Mouse (Mus musculus): ENCODE data around the gene Smpd2. TPM values are rescaled to one million over a fixed set of nuclear protein-coding genes. Genes with fewer than 3 reads are reported as not detected.

Smpd2 gene
- polyA plus RNA-seq (2017; shearing (Covaris generic)), result 10 to 100 TPM; 23.2 to 25.9 TPM

DNA sequence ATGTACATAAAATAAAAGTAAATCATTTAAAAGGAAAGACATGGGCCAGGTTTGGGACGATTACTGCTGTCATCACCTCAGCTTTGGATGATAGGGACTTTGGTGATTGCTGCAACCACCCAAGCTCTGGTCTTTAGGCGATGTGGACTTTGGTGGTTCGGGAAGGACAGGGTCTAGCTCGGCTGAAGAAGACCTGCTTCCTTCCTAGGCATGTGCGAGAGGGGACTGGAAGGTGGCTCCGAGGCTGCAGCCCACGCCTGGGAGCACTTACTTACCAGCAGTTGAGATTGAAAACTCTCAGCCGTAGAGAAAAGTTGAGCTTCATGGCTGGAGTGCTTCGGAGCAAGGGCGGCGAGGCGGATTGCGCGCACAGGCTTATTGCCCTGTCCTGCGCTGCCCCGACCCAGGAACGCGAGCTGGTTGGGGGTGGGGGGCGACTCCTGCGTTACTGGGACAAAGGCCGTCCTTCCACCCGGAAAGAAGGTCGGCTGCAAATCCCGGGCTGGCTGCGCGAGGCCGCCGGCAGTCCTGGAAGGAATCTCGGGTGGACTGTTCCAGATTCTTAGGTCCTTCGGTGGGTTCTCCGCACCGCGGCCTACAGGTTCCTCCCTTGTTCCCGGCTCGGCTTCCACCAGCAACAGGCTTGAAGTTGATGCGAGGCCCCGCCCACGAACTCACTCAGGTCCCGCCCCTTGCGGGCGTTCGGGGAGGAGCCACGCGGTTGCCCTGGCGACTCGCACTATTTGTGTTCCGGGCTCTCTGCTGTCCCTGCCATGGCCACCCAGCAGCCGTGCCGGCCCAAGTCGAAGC, at the start of gene Smpd2, which contains the start of gene Ppil6:
Gene Smpd2 (minus strand): TSS at position 662 of the 810 bp plus-strand sequence.
Gene Ppil6 (plus strand): TSS at position 732 of the 810 bp plus-strand sequence.
- ATAC-seq, result peak; percentile 92

DNA sequence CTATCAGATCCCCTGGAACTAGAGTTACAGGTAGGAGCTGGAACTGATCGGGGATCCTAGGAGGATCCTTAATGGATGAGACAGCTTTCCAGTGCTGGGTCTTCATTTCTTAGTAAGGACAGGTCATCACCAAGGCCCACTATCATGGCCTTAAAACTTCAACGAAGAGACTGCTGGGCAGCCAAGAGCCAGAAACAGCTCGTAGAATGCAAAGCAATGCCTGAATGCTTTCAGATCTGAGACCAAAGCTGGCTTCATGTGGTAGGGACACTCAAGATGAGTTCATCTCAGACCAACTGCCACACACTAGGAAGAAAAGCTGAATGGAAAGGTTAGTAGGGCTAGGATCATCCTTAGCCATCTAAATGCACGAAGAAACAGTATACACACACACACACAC, 48.8 kb upstream of the Smpd2 start:
- ATAC-seq, result no peak

- ATAC-seq, result no peak
Measured at GRCm38 (mm10) chr10:41537983-41538330, 47.8 kb upstream of the Smpd2 start.

DNA sequence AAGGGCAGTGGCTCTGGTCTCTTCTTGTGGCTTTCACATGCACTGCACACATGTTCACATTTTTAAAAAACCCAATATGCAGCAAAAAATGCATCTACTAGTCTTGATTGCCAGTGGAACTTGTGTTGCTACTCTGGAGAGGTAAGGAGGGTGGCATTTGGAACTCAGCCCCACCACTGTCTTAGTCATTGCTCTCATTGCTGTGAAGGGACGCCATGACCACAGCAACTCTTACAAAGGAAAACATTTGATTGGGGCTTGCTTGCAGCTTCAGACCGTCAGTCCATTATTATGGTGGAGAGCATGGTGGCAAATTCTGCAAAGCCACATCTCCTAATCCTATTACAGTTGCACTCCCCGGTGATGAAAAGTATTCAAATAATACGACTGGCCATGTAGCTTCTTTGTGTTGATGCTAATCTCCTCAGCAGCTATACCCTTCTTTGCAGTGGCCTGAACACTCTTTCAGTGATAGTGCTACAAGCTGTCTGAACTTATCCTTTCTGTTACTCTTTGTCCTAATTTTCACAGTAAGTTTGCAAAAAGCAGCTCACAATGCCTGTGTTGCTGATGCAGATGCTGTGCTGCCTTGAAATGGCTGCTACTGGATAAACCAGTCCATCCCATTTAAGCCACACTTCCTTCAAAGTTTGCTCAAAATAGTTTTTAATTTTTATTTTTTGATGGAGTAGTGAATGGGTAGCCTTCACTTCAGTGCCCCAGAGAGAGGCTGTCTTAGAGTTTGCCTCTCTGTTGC, 47.2 kb upstream of the Smpd2 start:
- no peak for ATAC-seq

- ATAC-seq, result peak; percentile 71
Measured at GRCm38 (mm10) chr10:41536714-41537113, 46.5 kb upstream of the Smpd2 start.

DNA sequence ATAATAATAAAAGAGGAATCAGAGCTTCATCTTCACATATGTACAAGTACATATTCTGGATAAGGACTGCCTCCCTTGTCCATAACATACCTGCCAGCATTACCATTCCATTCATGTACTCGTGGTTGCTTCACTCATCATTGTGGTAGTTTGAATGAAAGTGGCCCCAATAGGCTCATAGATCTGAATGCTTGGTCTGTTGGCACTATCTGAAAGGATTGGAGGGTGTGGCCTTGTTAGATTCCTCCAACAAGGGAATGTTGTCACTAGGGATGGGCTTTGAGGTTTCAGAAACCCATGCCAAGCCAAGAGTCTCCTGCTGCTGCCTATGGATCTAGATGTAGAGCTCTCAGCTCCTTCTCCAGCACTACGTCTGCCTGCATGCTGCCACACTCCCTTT, 45.8 kb upstream of the Smpd2 start:
- ATAC-seq, result no peak

GRCm38 (mm10) chr10:41529972-41530371, 39.8 kb upstream of the Smpd2 start:
- peak; percentile 81 for ATAC-seq

- no peak for ATAC-seq
Measured at GRCm38 (mm10) chr10:41525696-41526095, 35.5 kb upstream of the Smpd2 start.

- ATAC-seq, result no peak
Measured at GRCm38 (mm10) chr10:41523386-41523785, 33.2 kb upstream of the Smpd2 start.

- ATAC-seq, result no peak
Measured at GRCm38 (mm10) chr10:41520410-41520673, 30.2 kb upstream of the Smpd2 start.

DNA sequence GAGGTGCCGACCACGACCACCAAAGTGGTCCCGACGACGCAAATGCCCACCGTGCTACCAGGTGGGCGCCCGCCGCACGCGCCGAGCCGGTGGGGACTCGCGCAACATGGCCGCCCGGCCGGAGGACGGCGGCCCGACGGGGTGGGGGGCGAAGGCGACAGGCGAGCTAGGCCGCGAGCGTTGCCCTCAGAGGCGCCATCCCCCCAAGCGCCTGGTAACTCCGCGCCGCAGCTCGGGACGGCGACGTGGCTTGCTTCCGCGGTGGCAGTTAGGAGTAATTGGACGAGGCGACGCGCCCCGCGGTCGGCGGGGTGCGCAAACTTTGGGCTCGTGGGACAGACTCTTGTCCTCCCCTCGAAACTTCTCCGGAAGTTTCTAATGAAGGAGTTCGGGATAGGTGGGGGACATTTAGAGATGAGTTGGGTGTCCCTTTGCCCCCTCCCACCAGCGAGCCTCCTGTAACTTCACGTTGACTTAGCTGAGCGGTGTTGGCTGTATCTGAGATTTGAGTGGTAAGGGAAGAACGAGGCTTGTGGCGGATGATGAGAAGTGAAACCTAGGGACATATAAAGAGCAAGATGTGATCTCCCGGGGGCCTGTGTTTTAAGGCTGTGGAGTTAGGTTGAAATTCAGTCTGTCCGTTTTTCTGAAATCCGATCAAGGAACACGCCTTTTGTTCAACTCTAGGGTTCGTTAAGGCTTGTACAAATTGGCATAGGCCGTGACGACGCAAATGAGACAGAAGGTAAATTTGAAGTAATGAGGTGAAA, 29.7 kb upstream of the Smpd2 start:
- ATAC-seq, result peak; percentile 20

DNA sequence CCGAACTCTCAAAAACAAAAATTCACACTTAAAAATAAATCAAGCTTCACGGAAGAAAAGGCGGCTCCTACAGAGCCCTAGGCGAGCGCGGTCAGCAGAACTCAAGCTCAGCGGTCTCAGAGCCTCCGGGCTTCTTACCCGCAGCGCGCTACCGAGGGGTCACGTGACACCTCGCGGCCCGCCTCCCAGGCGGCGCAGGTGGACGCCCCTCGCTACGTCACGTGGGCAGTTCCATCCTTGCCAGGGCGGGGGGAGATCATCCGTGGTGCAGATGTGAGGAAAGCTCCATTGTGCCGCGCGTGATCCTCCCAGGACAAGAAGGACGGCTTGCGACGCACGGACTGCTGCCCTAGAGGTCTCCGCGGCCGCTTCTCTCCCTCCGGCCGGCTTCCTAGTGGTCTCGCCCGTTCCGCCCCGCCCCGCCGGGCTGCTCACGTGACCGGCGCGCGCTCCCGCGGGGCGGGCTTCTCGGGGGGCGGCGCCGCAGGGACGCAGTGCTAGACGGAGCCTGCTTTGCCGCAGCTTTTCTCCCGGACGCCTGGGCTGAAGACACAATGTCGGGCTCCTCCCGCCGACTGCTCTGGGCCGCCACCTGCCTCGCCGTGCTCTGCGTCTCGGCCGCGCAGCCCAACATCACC, 28.9 kb upstream of the Smpd2 start, which contains the start of gene Cd164:
Gene Cd164 (plus strand): TSS at position 434 of the 638 bp plus-strand sequence.
- peak; percentile 71 for ATAC-seq

DNA sequence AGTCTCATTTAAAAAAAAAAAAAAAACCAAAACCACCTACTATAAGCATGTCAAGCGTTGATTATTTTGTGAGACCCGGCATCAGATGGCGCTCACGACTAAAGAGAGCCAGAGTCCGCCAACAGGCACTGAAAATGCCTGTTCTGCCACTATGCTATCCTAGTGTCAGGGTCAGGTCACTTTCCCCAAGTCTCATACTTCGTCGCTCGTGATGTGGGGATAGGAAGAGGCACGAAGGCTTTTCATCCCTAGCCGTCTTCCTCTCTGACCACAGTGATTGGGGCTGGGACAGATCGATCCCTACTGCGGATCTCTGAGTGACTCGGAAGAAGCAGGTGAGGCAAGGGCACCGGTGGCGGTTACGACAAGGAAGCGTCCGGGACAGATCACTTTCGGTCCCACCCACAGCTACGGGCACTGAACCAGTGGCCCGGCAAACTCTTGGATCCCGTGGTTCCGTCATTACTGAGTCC, 28.4 kb upstream of the Smpd2 start:
- ATAC-seq, result peak; percentile 66

DNA sequence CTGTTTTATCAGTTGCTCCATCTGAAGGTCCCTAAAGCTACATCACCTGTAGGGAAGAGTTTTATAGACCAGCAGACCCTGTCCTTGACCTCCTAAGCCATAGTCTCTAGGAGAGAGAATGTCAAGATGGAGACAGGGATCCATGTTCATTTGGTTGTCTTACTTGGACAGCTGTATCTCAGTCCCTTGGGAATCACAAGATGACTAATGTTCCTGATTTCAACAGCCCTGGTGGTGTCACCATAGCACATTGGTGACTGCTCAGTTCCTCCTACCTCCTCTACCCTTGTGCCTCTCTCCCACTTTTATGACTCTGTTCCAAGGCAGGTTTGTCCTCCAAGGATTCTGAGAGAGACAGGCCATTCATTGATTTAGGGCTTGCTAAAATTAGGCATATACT, 24.8 kb upstream of the Smpd2 start:
- no peak for ATAC-seq

DNA sequence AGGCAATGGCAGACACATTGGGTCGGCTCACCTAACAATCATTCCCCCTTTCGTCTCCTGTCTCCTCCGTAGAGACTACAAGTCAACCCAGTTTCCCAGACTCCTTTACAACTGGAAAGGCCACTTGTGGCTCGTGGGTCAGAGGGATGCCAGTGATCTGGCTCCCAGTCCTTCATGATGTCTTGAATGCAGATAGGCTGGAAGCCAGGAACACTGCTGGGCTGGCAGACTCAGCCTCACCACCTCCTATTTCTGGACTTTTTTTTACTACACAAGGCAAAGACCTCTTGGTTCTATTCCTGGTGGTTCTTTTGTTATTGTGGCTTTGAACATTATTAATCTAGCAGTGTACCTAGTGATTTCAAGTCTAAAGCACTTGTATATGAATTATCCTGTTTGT, 24.1 kb upstream of the Smpd2 start:
- ATAC-seq, result no peak

GRCm38 (mm10) chr10:41509160-41509559, 19.0 kb upstream of the Smpd2 start:
- peak; percentile 54 for ATAC-seq

GRCm38 (mm10) chr10:41505446-41505845, 15.3 kb upstream of the Smpd2 start:
- ATAC-seq, result peak; percentile 75

GRCm38 (mm10) chr10:41504996-41505395, 14.8 kb upstream of the Smpd2 start:
- no peak for ATAC-seq

- ATAC-seq, result no peak
Measured at GRCm38 (mm10) chr10:41500941-41501340, 10.8 kb upstream of the Smpd2 start.

DNA sequence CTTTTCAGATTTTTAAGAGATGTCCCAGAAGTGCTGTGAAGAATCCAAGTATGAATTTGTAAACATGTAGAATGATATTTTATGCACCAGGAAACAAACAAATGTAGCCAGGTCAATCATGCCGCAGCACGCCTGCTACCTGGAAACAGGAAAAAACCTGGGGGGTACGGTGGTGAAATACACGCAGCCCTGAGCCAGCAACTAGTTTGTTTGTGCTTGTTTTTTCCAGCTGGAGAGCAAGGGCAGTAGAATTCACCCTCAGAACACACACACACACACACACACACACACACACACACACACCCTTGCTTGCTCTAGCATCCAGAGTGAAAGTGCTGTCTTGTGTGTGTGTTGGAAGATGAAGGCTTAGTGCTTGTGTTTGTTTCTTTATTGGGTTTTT, 942 bp upstream of the Smpd2 start:
- no peak for ATAC-seq

DNA sequence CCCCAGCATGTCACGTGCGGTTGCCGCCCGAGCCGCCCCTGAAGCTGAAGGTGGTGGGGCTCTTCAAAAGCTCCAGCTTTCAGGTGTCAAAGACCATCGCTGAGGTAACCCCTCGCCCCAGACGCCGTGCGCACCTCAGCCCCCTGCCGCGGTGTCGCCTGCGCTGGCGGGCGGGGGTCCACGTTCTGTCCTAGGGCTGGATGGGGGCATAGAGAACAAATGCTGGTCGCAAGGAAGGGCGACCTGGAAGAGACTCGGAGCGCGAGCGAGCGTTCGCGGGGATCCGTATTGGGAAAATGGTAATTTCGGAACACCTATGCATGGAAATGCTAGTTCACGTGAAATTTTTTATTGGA, 327 bp upstream of the Smpd2 start:
- ATAC-seq, result no peak

GRCm38 (mm10) chr10:41489294-41489693, 875 bp downstream of the Smpd2 start:
- no peak for ATAC-seq

GRCm38 (mm10) chr10:41488877-41489276, 1.3 kb downstream of the Smpd2 start:
- ATAC-seq, result no peak
